ENCODE assay signal across 19 mouse cellular contexts in genomic region chr1:188085116-188085879, GRCm38 (mm10).
DNase-seq lines count a peak whose midpoint lies in the region; ATAC-seq and TF ChIP-seq lines count a peak whose summit lies in the region.
"Had no signal": no experiment of that assay in that cellular context is flagged by ENCODE, and none has a peak within 500 bp of the region (broad histone marks: within the 10 kb centered on the region; RNA-seq: fewer than 3 reads in every experiment).

No protein-coding gene starts in this region.

- H3K4me2 ChIP-seq in hindbrain, postnatal 0 days (ENCODE audit: low read depth, low read length) = no peak overlapping the region
- H3K4me2 ChIP-seq in hindbrain, embryonic 16.5 days (ENCODE audit: low read length) = no peak overlapping the region
- H3K4me2 ChIP-seq in forebrain, embryonic 16.5 days (ENCODE audit: low read length) = peak overlapping the region; percentile 9; the same call in 1 of the 2 replicates
- H3K4me2 ChIP-seq: embryonic facial prominence, embryonic 15.5 days; hindbrain, embryonic 15.5 days; kidney, embryonic 15.5 days; neural tube, embryonic 12.5 days had no signal

- H3K4me1 ChIP-seq in hindbrain, postnatal 0 days (ENCODE audit: insufficient read depth, low read length) = no peaks in the 10 kb centered on the region; the same call in 1 of the 2 replicates
- peaks cover 7% of the 10 kb centered on the region for H3K4me1 ChIP-seq in hindbrain, embryonic 16.5 days (ENCODE audit: control insufficient read depth, insufficient read depth, low read depth, low read length)
- H3K4me1 ChIP-seq in forebrain, embryonic 16.5 days (replicated peaks; ENCODE audit: control insufficient read depth, insufficient read depth, low read length) = peaks cover 28% of the 10 kb centered on the region
- H3K4me1 ChIP-seq: embryonic facial prominence, embryonic 15.5 days; kidney, embryonic 15.5 days had no signal

- H3K9me3 ChIP-seq in hindbrain, postnatal 0 days (ENCODE audit: low read length) = no peaks in the 10 kb centered on the region
- no peaks in the 10 kb centered on the region for H3K9me3 ChIP-seq in hindbrain, embryonic 16.5 days (ENCODE audit: control insufficient read depth, low read length)
- no peaks in the 10 kb centered on the region for H3K9me3 ChIP-seq in forebrain, embryonic 16.5 days (ENCODE audit: control insufficient read depth, low read length)
- H3K9me3 ChIP-seq: embryonic facial prominence, embryonic 15.5 days; heart, embryonic 10.5 days; hindbrain, embryonic 15.5 days; kidney, embryonic 15.5 days; neural tube, embryonic 12.5 days had no signal

- 48% methylated on average over 13 of the region's 13 CpGs for WGBS in hindbrain, postnatal 0 days
- 37% methylated on average over 13 of the region's 13 CpGs for WGBS in hindbrain, embryonic 16.5 days
- 31% methylated on average over 13 of the region's 13 CpGs for WGBS in forebrain, embryonic 16.5 days

- TF ChIP-seq POLR2A in brain, embryonic 14.5 days (IDR thresholded peaks at IDR 0.05; ENCODE audit: borderline replicate concordance, extremely low read depth, insufficient read depth, insufficient read length, poor library complexity, severe bottlenecking) = no peak

- no peak overlapping the region for H3K4me3 ChIP-seq in hindbrain, postnatal 0 days (ENCODE audit: low read length)
- H3K4me3 ChIP-seq in hindbrain, embryonic 16.5 days (ENCODE audit: low read length) = no peak overlapping the region
- no peak overlapping the region for H3K4me3 ChIP-seq in forebrain, embryonic 16.5 days (replicated peaks; ENCODE audit: low read length)
- H3K4me3 ChIP-seq: embryonic facial prominence, embryonic 15.5 days; heart, embryonic 10.5 days; hindbrain, embryonic 15.5 days; kidney, embryonic 15.5 days; neural tube, embryonic 12.5 days had no signal

- no peak for DNase-seq in hindbrain, postnatal 0 days (ENCODE audit: low spot score)
- peak; percentile 45 for DNase-seq in adrenal gland, postnatal 10 days
- DNase-seq in brain, embryonic 14.5 days (ENCODE audit: low read depth) = peak; percentile 91
- DNase-seq in embryo, embryonic 11 days = no peak
- DNase-seq in urinary bladder, postnatal 14 days (ENCODE audit: low spot score) = no peak
- DNase-seq: cerebellum, adult 2 months; heart, postnatal 10 days; lung, postnatal 10 days; right cerebral cortex, adult 18-20 months; thymus, postnatal 14 days had no signal

- no peaks in the 10 kb centered on the region for H3K36me3 ChIP-seq in hindbrain, postnatal 0 days (ENCODE audit: insufficient read depth, low read length)
- no peaks in the 10 kb centered on the region for H3K36me3 ChIP-seq in hindbrain, embryonic 16.5 days (ENCODE audit: control insufficient read depth, insufficient read depth, low read length)
- H3K36me3 ChIP-seq in forebrain, embryonic 16.5 days (ENCODE audit: control insufficient read depth, insufficient read depth) = no peaks in the 10 kb centered on the region
- H3K36me3 ChIP-seq: embryonic facial prominence, embryonic 15.5 days; heart, embryonic 10.5 days; hindbrain, embryonic 15.5 days; kidney, embryonic 15.5 days; neural tube, embryonic 12.5 days had no signal

- no peak overlapping the region for H3K27ac ChIP-seq in hindbrain, postnatal 0 days
- no peak overlapping the region for H3K27ac ChIP-seq in hindbrain, embryonic 16.5 days (ENCODE audit: low read depth, low read length)
- H3K27ac ChIP-seq in forebrain, embryonic 16.5 days (ENCODE audit: low read length) = peak overlapping the region; percentile 51; the same call in 1 of the 2 replicates
- H3K27ac ChIP-seq: embryonic facial prominence, embryonic 15.5 days; heart, embryonic 10.5 days; hindbrain, embryonic 15.5 days; kidney, embryonic 15.5 days; liver, embryonic 14.5 days; neural tube, embryonic 12.5 days had no signal

- no peak for ATAC-seq in hindbrain, postnatal 0 days
- ATAC-seq in hindbrain, embryonic 16.5 days = no peak
- ATAC-seq in forebrain, embryonic 16.5 days = peak; percentile 94
- ATAC-seq: intestine, postnatal 0 days had no signal

- H3K27me3 ChIP-seq in hindbrain, postnatal 0 days (ENCODE audit: insufficient read depth, low read length) = no peaks in the 10 kb centered on the region
- no peaks in the 10 kb centered on the region for H3K27me3 ChIP-seq in hindbrain, embryonic 16.5 days (replicated peaks; ENCODE audit: control insufficient read depth, insufficient read depth, low read length)
- H3K27me3 ChIP-seq in forebrain, embryonic 16.5 days (replicated peaks; ENCODE audit: control insufficient read depth, insufficient read depth, low read length) = no peaks in the 10 kb centered on the region
- H3K27me3 ChIP-seq: embryonic facial prominence, embryonic 15.5 days; hindbrain, embryonic 15.5 days; kidney, embryonic 15.5 days; neural tube, embryonic 12.5 days had no signal

- TF ChIP-seq CTCF in hindbrain, postnatal 0 days (IDR thresholded peaks at IDR 0.05; ENCODE audit: low read depth) = peak; percentile 3; the same call in 1 of the 2 replicates
- TF ChIP-seq CTCF in brain, embryonic 14.5 days (IDR thresholded peaks at IDR 0.05; ENCODE audit: borderline replicate concordance, extremely low read depth, insufficient read depth, insufficient read length) = no peak

- no peak overlapping the region for H3K9ac ChIP-seq in hindbrain, postnatal 0 days (replicated peaks; ENCODE audit: low read length)
- H3K9ac ChIP-seq in hindbrain, embryonic 16.5 days (ENCODE audit: low read depth, low read length) = no peak overlapping the region
- H3K9ac ChIP-seq in forebrain, embryonic 16.5 days (replicated peaks; ENCODE audit: low read depth, low read length) = no peak overlapping the region
- H3K9ac ChIP-seq: embryonic facial prominence, embryonic 15.5 days; hindbrain, embryonic 15.5 days; kidney, embryonic 15.5 days; liver, embryonic 14.5 days; neural tube, embryonic 12.5 days had no signal

Comparison
In these comparisons a context has a peak if more than half of its experiments do, and no peak if none do; other contexts are left out.
1. DNase-seq: peak in adrenal gland, postnatal 10 days (single experiment) and brain, embryonic 14.5 days (single experiment); none in hindbrain, postnatal 0 days (single experiment), embryo, embryonic 11 days (single experiment) and urinary bladder, postnatal 14 days (single experiment).